Mouse (Mus musculus) left cerebral cortex, postnatal 36 days (tissue): ENCODE measurements at regions not wholly inside any gene's neighbourhood (a gene's known extent, or its start where the extent isn't known, plus 50 kb on each side); places are given as distances from the start of the nearest gene placed in this dataset.

Experiments used
- DNase-seq, 2 experiments: peaks; one replicate each; pipeline ENCODE4 v3.0.0; 2021 to 2022; ENCODE audit warnings: low spot score in 2 of 2, mixed read lengths in 1 of 2
- intact Hi-C: fragments of 180-260 bp; cut with DNase I; formaldehyde crosslinking; loops from one replicate; pipeline ENCODE4 v1.15.1; 2025

GRCm38 (mm10) chr16:21318009-21318639 lies 104.8 kb upstream of the Vps8 start:
- no peak for DNase-seq
- intact Hi-C loops, result loop anchor here (5.0 kb wide), 1 partner anchor 71 kb away; no protein-coding TSS in a partner anchor

DNA sequence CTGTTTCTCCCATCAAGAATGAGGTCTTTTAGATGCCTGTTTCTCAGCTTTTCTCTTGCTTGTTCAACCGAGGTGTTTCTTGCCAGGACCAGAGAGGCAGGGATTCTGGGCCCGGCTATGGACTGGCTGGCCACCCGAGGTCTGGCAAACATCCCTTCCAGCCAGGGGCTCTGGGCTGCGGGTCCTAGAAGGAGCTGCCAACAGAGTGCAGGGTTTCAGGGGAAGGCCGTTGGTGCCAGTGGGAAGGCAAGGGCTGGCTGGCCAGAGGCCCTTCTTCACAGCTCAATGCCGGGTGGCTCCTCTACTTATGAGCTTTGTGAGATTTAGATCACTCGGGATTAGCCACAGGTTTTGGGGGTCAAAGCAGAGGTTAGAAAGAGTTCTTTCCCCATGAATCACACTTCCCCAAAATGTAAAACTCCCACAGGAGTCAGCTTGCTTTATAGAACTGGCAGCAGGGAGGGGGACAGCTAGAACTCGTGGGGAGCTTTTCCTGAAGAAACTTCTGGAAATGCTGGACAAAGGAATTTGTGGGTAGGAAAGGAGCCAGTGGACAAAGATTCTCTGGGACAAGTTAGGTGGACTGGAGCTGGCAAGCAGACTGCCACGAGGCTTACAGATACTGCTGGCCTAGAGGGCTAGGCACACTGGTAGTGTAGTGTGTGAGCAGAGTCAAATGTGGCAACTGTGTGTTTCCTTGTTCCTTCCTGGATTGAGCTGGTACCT lies 104.1 kb upstream of the Vps8 start:
- DNase-seq, result no peak
- intact Hi-C loops, result loop anchor here (5.0 kb wide), 1 partner anchor 72 kb away; no protein-coding TSS in a partner anchor

GRCm38 (mm10) chr16:21320284-21320683 lies 102.6 kb upstream of the Vps8 start:
- intact Hi-C loops, result no loop called here
- no peak for DNase-seq

DNA sequence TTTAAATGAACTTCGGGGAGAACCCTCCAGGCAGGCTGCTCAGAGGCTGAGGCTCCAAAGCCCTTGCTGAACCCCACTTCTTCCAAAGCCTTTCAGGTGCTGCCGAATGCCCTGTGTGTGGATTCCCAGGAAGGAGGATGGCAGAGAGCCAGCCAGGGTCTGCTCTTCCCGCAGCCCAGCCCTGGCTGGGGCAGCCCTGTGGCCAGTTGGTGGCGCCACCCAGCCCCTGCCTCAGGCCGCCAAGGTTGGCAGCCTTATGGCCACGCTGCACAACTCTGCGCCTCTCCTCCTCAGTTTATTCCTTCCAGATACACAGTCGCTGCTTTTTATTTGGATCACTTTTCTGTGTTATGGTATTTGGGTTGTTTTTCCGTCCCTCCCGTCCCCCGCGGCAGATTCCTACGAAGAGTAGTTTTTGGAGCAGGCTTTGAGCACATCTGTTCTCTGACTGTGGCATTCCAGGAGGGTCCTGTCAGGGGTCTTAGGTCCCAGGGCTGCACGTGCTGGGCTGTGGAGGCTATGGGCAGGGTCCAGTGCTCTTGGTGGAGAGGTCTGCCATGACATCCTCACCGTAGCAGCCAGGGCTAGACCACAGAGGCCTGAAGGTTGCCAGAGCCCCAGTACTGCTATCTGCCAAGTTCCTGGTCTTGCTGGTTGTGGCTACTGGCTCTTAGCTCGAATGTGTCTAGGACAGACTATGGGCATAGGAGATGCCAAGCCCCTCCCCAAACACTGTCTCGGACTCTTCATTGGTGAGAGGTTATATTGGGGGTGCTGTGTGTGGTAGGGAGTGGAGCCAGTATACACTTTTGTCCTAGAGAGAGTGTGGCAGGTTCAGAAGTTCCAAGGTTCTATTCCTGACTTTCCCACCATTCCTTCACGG lies 101.5 kb upstream of the Vps8 start:
- intact Hi-C loops, result no loop called here
- no peak for DNase-seq

- intact Hi-C loops, result no loop called here
- no peak for DNase-seq
Observed at GRCm38 (mm10) chr16:21322437-21322836, 100.5 kb upstream of the Vps8 start.

GRCm38 (mm10) chr16:21323446-21324034 lies 99.4 kb upstream of the Vps8 start:
- DNase-seq, result no peak

GRCm38 (mm10) chr16:21327969-21328368 lies 94.9 kb upstream of the Vps8 start:
- intact Hi-C loops, result no loop called here
- DNase-seq, result no peak

More at GRCm38 (mm10) chr16:21323446-21324034, 99.4 kb upstream of the Vps8 start:
- intact Hi-C loops, result no loop called here

DNA sequence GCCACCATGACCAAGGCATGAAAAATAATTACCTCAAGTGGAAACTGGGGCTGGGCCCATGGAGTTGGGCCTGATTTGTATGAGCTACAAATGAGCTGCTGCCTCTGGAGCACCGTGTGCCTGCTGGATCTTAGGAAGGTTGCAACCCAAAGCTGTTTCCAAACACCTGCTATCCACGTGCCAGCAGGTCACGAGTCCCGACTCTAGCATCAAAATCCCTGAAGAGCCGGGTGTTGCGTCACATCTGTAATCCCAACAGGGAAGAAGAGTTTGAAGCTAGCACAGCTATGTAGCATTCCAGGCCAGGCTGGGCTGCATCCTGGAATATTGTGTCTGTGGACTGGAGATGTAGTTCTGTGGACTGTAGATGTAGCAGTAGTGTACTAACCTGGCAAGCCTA lies 93.7 kb upstream of the Vps8 start:
- DNase-seq, result no peak
- intact Hi-C loops, result no loop called here

DNA sequence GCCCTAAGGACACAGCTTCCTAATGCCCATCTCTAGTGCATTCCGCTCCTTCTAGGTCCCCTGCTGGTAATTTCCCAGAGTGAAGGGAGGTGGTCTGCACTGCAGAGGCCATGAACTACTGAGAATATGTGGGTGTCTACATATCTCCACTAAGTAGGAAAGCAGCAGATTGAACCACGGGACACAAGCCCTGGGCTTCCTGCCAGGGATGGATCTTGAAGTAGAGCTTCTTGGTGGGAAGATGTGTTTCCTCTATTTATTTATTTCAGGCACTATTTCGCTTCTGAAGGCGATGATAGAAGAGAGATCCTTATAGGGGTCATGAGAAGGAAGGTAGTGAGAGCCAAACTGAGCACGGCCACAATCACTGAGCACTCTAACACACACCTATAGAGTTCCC lies 91.7 kb upstream of the Vps8 start:
- DNase-seq, result no peak
- intact Hi-C loops, result loop anchor here (5.0 kb wide), 2 partner anchors 84 to 124 kb away; no protein-coding TSS in a partner anchor

DNA sequence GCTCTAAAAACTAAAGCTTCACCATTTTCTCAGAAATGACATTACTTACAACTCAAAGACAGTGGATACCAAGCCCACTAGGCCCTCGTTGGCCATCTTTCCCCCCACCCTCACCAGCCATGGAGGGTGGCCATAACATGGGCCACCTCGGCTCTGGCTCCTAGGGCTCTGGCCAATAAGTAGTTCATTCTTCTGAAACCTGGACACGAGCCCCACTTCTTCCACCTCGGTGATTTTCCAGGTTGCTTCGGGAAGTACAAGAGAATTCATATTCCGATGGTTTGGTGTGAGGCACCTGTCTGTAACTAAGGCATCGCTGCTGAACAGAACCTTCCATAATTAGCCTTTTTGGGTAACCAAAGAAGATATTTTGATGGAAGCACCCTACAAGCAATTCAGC lies 90.5 kb upstream of the Vps8 start:
- DNase-seq, result no peak
- intact Hi-C loops, result loop anchor here (2.0 to 5.0 kb wide), 3 partner anchors 60 to 125 kb away; no protein-coding TSS in a partner anchor

DNA sequence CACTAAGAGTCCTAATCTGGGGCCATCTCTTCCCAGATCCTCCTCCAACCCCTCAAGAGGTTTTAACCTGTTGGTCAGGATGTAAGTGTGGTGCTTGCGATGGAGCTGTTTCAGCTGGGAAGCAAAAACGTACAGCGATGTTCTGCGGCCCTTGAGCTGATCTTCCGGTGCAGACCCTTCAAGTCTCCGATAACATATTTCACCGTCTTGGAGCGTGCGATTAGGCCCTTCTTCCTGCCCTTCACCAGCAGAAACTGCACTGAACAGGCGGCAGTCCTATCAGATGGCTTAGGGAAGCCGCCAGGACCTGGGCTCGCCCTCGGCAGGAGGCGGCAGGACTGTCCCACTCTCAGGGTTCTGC lies 90.1 kb upstream of the Vps8 start:
- no peak for DNase-seq
- intact Hi-C loops, result loop anchor here (2.0 to 5.0 kb wide), 3 partner anchors 60 to 126 kb away; no protein-coding TSS in a partner anchor

- peak; percentile 91 to 95 for DNase-seq
- intact Hi-C loops, result loop anchor here (2.0 to 5.0 kb wide), 3 partner anchors 59 to 126 kb away; no protein-coding TSS in a partner anchor
Observed at GRCm38 (mm10) chr16:21333223-21333951, 89.5 kb upstream of the Vps8 start.

DNA sequence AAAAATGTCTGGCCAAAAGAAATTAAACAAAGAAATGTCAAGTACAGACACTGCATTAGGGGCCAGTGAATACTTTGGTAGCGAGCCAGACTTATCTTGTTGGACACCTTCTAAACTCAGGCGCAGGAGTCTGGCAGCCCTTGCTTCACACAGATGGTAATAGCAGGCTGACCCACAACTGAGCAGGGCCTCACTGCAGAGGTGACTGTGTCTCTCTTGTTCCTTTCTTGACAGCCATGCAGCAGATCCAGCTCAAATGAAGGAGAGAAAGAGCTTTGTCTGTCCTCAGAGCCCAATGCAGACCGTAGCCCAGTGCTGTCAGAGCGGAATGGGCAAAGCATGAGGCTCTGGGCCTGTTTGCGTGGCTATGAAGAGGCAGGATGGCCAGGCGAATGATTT lies 83.9 kb upstream of the Vps8 start:
- intact Hi-C loops, result no loop called here
- no peak for DNase-seq

DNA sequence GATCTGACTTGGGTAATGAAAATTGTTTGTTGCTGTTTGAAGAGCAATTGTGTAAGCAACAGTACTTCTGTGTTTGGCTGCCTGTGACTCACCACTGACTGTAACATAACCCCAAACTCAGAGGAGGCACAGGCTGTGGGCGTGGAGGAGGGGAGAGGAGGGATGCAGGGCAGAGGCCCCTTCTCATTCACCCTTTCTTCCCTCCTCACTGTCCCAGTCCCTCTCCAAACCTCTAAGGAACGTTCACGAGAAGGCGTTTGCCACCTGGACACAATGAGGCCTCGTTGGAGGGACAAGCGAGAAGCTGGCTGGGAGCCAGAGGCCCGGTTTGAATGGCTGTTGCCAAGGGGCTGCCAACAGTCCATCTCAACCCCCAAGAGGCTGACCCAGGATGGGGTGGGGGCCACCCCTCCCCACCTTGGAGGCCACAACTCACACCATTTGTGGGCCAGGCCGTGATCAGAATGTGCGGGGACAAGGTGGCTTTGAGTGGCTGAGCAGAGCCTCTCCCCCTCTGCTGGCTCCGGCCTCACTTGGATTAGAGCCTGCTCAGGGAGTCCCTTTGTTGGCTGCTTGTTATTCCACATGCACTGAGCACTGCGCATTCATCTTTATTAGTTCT lies 83.3 kb upstream of the Vps8 start:
- intact Hi-C loops, result no loop called here
- DNase-seq, result peak; percentile 30 to 42

- DNase-seq, result no peak
- intact Hi-C loops, result no loop called here
Observed at GRCm38 (mm10) chr16:21340136-21340535, 82.8 kb upstream of the Vps8 start.

DNA sequence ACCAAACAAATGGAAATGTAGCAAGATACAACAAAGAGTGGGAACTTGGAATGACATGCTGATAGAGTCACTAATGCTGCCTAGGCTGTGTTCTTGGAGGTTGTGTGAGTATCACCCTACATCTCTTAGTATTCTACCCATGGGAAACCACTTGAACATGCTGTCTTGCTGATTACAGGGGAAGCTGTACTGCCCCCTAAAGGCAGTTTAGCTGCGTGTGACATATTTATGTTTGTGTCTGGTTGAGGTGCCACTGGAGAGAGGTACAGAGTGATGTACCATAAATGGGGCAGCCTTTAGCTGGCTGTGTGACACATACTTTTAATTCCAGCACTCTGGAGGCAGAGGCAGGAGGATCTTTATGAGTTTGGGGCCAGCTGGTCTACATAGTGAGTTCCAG lies 73.0 kb upstream of the Vps8 start:
- no peak for DNase-seq
- intact Hi-C loops, result no loop called here

- intact Hi-C loops, result no loop called here
Observed at GRCm38 (mm10) chr16:21351289-21351688, 71.6 kb upstream of the Vps8 start.

GRCm38 (mm10) chr16:21353111-21353510 lies 69.8 kb upstream of the Vps8 start:
- intact Hi-C loops, result no loop called here

More at GRCm38 (mm10) chr16:21351289-21351688, 71.6 kb upstream of the Vps8 start:
- no peak for DNase-seq

GRCm38 (mm10) chr16:21353545-21353944 lies 69.4 kb upstream of the Vps8 start:
- intact Hi-C loops, result no loop called here
- peak; percentile 39 to 44 for DNase-seq

More at GRCm38 (mm10) chr16:21353111-21353510, 69.8 kb upstream of the Vps8 start:
- no peak for DNase-seq
